Mouse (Mus musculus) brain, embryonic 18.5 days (tissue): ENCODE data around the gene Thsd1.
"Not testable (repeated sequence)": the region's sequence is repeated elsewhere in the genome, so short reads cannot be mapped to it uniquely, and the experiment has no call there.

Experiments used
- DNase-seq: peaks from one replicate; pipeline ENCODE4 v3.0.0-alpha.2; 2012; ENCODE audit warnings: low read depth, low spot score

Gene Thsd1

DNA sequence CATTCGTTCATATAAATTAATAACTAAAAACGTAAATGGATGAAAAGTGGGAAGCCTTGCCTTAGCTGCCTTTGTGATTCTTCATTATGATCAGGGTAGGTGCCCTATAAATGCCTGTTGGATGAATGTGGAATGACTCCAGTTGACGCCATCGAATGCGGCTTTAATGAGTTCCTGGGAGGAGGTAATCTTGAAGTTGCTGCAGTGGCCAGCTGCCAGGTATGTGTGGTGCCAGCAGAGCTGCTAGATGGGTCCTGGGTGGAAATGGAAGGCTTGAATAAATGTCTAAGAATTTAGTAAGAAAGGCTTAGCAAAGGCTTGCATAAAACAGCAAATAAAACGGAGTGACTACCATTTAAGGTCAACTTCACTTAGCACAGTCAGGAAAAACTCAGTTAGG, 37.7 kb downstream of the Thsd1 start:
- DNase-seq = no peak

DNA sequence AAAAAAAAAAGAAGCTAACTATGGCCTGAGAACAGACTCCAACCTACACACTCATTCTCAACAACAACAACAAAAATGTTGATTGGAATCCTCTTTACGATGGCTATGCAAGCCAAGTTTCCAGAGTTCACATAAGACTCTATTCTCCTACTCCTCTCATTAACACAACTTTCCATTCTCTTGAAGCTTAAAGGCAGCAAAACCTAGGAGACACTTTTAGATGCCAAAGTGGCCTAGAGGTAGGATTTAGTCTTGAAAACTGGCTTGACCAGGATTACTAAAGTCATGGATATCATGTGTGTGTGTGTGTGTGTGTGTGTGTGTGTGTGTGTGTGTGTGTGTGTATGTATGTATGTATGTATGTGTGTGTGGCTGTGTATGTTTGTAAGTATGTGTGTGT, 38.1 kb downstream of the Thsd1 start:
- no peak for DNase-seq

DNA sequence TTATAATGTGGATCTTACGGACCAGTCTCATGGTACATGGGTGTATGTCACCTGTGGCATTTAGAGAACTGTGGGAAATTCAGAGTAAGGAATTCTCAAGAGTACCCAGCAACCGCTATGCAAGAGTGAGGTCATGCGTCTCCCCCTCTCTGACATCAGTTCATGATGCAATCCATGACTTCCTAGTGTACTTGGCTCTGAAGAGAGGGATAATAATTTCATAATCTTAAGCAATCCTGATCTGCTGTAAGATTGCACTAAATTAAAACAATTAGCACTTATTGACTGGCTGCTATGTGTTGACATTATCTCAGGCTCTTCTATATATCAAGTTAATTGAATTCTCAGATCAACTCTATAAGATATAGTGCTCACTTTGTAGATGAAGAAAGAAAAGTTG, 39.7 kb downstream of the Thsd1 start:
- no peak for DNase-seq

DNA sequence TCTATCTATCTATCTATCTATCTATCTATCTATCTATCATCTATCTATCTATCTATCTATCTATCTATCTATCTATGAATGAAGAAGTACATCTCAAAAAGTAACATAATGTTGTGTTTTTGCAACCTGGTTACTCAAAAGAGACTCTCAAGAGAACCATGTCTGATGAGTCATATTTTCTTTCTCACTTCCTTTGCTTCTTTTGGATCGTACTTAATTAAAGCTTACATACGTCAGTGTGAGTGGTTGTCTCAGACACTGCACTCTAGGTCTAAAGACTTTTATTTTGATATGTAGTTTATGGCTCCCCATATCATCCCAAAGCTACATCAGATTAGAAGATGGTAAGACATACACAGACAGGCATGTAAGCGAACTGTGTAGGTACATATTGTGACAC, 46.0 kb downstream of the Thsd1 start:
- no peak for DNase-seq

DNA sequence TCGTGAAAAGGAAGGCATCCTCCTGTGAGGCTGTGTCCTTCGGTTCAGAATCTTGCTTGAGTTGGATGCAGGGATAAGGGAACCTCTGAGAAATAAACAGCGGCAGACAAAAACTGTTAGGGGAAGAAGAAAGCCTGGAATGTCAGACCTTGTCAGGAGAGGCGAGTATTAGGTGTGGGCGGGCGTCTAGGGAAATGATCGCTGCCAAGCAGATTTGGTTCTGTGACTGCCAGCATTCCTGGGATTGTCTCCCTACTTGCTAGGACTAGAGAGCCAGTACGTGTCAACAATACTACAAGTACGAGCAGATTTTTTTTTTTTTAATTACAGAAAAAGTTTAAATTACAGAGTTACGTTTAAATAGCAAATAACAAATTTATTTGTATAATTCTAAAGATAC, 47.5 kb downstream of the Thsd1 start:
- no peak for DNase-seq

DNA sequence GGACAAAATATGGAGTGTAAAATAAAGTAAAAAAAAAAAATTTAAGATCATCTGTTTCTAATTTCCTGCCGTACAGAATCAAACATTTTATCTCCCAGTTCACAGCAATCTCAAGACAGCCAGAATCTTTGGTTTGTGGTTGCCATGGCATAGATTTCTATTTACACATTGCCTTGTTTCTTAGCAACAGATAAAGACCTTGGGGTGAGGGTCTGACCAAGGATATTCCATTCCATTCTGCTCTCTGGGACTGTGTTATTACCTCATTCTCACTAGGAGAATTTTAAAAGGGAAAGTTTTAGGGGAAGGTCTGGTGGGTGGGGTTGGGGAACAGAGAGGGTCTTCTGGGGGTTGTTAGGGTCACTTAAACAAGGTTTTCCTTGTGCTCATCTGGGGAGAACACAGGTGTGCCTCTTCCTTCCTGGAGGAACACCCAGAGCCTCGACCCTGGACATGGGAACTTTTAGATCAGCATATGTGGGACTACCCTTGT, 55.9 kb downstream of the Thsd1 start, which contains the start of gene Tpte:
TSS of gene Tpte (plus strand) at position 443 of the 493 bp plus-strand sequence.
- no peak for DNase-seq

DNA sequence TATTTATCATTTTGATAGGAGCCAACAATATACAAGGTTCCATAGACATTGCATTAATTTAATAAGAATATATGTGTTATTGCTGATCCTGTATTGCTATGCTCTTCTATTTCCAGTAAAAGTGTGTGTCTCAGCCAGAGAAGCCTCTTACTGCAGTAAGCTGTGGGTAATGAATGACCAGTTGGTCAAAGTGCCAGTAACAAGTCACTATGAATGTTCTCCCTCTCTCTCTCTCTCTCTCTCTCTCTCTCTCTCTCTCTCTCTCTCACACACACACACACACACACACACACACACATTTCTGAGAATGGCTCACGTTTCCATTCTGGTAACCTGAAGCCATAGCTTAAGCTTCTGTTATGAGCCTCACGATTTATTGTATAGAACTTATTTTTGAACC, 75.2 kb downstream of the Thsd1 start:
- no peak for DNase-seq

DNA sequence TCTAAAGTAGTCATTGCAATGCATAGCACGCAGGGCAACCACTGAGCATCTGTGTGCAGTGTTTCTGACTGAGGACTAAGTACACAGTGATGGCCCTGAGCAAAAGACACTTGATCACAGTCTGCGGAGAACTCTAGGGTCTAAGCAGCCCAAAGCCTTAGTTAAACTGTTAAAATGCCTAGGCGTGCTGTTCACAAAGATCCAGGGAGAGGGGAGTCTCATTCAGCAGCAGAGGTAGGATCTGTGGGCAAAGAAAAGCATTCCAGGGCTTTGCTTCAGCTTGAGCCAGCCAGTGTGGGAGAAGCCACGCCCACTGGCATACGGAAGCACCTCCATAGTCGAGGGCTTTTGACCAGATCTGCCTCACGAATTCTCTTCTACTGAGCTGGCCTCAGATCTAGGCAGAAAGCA, 75.8 kb downstream of the Thsd1 start:
- no peak for DNase-seq

DNA sequence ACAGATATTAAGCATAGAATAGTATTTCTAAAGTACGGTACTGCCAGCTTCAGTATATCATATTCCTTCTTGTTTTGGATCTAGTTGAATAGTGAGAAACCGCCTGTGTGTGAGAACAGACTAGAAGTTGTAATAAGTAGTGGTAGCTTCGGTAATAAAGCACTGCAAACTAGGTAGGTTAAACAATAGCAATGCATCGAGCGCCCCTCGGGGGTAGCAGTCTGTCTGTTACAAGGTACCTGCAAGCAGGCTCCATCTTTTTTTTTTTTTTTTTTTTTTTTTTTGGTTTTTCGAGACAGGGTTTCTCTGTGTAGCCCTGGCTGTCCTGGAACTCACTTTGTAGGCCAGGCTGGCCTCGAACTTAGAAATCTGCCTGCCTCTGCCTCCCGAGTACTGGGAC, 76.9 kb downstream of the Thsd1 start:
- not testable (repeated sequence) for DNase-seq

DNA sequence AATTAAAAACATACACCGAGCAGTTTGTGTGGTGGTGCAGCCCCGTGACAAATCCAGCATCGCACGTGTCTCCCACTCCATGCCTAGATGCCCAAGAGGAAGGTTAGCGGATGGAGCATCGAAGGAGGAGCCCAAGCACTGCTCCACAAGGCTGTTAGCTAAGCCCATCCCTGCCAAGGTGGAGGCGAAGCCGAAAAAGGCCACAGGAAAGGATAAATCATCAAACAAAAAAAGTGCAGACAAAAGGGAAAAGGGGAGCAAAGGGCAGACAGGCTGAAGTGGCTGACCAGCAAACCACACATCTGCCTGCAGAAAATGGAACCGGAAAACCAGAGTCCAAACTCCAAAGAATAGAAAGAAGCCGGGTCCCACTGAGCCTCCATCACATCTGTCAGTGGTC, 79.9 kb downstream of the Thsd1 start:
- DNase-seq = no peak
